Mouse (Mus musculus): ENCODE measurements around the gene Tcn2.

- TF ChIP-seq POLR2A (IDR thresholded peaks at IDR 0.05; ENCODE audit: control insufficient read depth, low read depth, low read length) (no peak), CTCF (IDR thresholded peaks at IDR 0.05; ENCODE audit: control insufficient read depth, insufficient read depth, insufficient replicate concordance, low read depth, low read length) (peak; percentile 26; the same call in 1 of the 2 replicates)
Measured at GRCm38 (mm10) chr11:3879836-3880235, 52.1 kb downstream of the Tcn2 start.

Measured in testis, adult 2 months (tissue).